Mouse (Mus musculus): ENCODE results near the gene Hist2h2aa2.

DNA sequence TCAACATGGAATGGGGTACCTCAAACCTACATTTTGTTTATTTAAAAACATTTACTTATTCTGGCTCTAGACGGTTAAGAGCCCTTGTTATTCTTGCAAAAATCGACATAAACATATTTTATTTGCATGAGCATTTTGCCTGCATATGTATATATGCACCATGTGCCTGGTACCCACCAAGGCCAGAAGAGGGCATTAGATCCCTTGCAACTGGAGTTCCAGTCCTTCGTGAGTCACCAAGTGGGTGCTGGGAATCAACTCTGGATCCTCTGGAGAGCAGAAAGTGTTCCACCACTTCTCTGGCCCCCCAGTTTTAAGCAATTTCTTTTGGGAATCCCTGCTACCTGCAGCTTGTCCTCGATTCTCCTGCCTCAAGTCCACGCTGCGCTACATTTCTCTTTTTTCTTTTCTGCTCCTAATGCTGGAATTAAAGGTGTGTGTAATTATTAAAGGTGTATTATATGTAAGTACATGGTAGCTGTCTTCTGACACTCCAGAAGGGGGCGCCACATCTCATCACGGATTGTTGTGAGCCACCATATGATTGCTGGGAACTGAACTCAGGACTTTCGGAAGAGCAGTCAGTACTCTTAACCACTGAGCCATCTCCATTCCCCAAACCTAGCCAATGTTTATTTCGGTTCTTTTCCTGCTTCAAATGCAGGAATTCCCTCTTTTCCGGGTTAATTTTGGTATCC, 44.3 kb downstream of the Hist2h2aa2 start:
- TF ChIP-seq CTCF (IDR thresholded peaks at IDR 0.05; ENCODE audit: low read depth), result peak; percentile 34
- TF ChIP-seq EP300 (IDR thresholded peaks at IDR 0.05; ENCODE audit: low read depth), result no peak

Data from liver, postnatal 0 days (tissue).